Mouse (Mus musculus): ENCODE measurements around the gene Fryl.

DNA sequence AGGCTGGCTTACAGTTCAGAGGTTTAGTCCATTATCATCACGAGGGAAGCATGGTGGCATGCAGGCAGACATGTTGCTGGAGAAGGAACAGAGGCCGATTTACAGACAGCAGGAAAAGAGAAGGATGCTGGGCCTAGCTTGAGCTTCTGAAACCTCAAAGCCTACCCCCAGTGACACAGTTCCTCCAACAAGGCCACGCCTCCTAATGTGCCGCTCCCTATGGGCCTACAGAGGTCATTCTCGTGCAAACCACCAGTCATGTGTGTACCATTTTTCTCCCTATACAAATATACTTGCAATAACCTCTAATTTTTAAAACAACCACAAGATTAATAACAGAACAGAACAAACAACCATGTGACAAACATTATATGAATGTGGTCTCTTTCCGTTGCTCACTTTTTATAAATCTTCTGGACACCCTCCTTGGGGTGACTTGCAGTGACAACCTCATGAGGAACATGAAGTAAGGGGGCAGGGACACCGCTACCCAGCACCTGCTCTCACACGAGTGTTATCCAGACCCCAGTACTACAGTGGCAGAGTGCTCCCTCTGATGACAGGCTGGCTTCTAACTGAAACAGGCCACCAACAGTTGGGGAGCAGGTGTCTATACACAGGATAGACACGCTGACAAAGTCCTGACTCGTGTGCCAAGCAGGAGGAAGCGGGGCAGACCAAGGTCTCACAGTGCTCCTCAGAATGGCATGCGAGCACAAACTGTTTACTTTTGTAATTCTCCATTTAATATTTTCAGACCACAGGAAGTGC, 80.9 kb downstream of the Fryl start:
- TF ChIP-seq CTCF (IDR thresholded peaks at IDR 0.05; ENCODE audit: control insufficient read depth, insufficient read depth, low read length) (no peak), POLR2A (IDR thresholded peaks at IDR 0.05; ENCODE audit: borderline replicate concordance, control insufficient read depth, low read depth, low read length) (no peak)

Data from bone marrow, adult 2 months (tissue).